Mouse (Mus musculus): ENCODE measurements around the gene St3gal6.

DNA sequence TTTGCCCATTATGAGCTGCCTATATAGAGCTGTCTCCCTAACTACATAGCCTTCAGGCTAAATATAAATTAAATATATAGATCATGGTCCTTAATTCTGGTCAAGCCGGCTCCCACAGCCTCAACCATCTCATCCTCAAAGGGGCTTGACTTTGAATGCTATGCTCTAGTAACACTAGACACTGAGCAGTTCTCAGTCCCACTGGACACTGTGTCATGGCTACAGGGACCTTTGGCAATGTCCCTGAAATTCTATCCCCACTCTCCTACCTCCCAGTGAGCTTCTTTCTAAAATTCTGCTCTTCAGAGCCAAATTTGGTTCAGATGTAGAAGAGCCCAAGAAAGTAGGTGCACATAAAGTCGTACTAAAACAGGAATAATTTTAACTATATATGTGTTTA, 7.9 kb downstream of the St3gal6 start:
- TF ChIP-seq POLR2A (IDR thresholded peaks at IDR 0.05; ENCODE audit: low read depth, low read length) (no peak), CTCF (IDR thresholded peaks at IDR 0.05; ENCODE audit: extremely low read depth, insufficient read depth, insufficient read length, insufficient replicate concordance) (no peak)
